Mouse (Mus musculus): ENCODE results near the gene Evi2a. TPM values are rescaled to one million over a fixed set of nuclear protein-coding genes. Genes with fewer than 3 reads are reported as not detected.

The Evi2a gene
- polyA plus RNA-seq, 1 experiment from 2014 or later, result 5.9 TPM

DNA sequence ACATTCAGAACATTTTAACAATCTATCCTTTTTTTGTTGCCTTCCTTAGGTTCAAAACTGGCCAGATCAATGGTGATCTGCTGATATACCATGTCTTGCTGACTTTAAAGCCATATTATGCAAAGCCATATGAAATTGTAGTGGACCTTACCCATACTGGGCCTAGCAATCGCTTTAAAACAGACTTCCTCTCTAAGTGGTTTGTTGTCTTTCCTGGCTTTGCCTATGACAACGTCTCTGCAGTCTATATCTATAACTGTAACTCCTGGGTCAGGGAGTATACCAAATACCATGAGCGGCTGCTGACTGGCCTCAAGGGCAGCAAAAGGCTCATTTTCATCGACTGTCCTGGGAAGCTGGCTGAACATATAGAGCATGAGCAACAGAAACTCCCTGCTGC, 5.1 kb upstream of the Evi2a start:
- H3K36me3 ChIP-seq (replicated peaks), result 0 out of 2 replicates have a peak, but pooled peaks cover 3% of the 10 kb centered on the region
- peaks cover 21% of the 10 kb centered on the region for H3K4me1 ChIP-seq (replicated peaks)
- WGBS (ENCODE audit: insufficient replicate concordance), result 22% methylated on average over 4 of the region's 4 CpGs
- ATAC-seq (ENCODE audit: insufficient read depth), result no peak
- no peaks in the 10 kb centered on the region for H3K27me3 ChIP-seq
- no peak overlapping the region for H3K9ac ChIP-seq
- no peak overlapping the region for H3K27ac ChIP-seq (replicated peaks)
- H3K4me2 ChIP-seq, result no peak overlapping the region
- H3K4me3 ChIP-seq (replicated peaks), result no peak overlapping the region
- H3K9me3 ChIP-seq (replicated peaks), result no peaks in the 10 kb centered on the region

DNA sequence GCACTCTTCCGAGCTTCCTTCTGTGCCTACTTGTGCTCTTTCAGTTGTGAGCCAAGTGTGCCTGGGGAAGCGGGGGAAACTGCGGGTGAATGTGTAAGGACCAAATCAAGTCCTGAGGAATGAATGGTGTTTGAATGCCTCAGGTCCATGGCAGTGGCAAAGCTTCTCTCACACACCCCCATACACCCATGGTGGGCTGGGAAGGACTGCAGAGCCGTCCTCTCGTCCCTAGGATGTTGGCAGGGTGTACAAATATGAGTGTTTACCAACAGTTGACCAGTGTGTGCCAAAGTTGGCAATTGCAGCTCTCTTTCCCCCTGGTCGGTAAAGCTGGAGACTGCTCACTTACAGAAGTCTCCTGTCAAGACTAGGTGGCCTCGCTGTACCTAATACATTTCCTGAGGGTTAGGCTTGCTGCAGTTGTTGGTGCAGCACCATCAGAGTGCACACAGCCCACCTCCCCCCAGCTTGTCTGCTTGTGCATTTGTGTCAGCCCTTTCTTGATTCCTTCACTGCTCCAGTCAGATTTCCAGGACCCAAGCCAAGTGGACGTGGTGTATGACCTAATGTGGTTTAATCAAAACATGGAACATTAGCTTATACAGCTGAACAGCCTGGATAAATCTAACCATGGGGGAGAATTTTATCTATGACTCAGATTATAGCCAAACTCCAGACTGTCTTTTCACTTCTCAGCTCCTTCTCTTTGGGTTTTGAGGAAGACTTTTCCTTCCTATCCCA, 3.7 kb upstream of the Evi2a start:
- Histone ChIP-seq H3K9ac (no peak overlapping the region), H3K36me3 (replicated peaks) (0 out of 2 replicates have a peak, but pooled peaks cover 3% of the 10 kb centered on the region), H3K4me2 (no peak overlapping the region), H3K9me3 (replicated peaks) (no peaks in the 10 kb centered on the region), H3K27ac (replicated peaks) (no peak overlapping the region), H3K27me3 (no peaks in the 10 kb centered on the region), H3K4me3 (replicated peaks) (no peak overlapping the region), H3K4me1 (replicated peaks) (peaks cover 21% of the 10 kb centered on the region)
- 63% methylated on average over 8 of the region's 8 CpGs for WGBS (ENCODE audit: insufficient replicate concordance)
- ATAC-seq (ENCODE audit: insufficient read depth), result no peak

GRCm38 (mm10) chr11:79533311-79533710, 2.9 kb upstream of the Evi2a start:
- H3K9me3 ChIP-seq (replicated peaks), result no peaks in the 10 kb centered on the region
- 25% methylated on average over 6 of the region's 6 CpGs for WGBS (ENCODE audit: insufficient replicate concordance)
- 0 out of 2 replicates have a peak, but pooled peaks cover 3% of the 10 kb centered on the region for H3K36me3 ChIP-seq (replicated peaks)
- no peak overlapping the region for H3K9ac ChIP-seq
- no peak overlapping the region for H3K27ac ChIP-seq (replicated peaks)
- H3K4me1 ChIP-seq (replicated peaks), result peaks cover 21% of the 10 kb centered on the region
- no peak overlapping the region for H3K4me3 ChIP-seq (replicated peaks)
- no peaks in the 10 kb centered on the region for H3K27me3 ChIP-seq
- no peak overlapping the region for H3K4me2 ChIP-seq
- ATAC-seq (ENCODE audit: insufficient read depth), result no peak

DNA sequence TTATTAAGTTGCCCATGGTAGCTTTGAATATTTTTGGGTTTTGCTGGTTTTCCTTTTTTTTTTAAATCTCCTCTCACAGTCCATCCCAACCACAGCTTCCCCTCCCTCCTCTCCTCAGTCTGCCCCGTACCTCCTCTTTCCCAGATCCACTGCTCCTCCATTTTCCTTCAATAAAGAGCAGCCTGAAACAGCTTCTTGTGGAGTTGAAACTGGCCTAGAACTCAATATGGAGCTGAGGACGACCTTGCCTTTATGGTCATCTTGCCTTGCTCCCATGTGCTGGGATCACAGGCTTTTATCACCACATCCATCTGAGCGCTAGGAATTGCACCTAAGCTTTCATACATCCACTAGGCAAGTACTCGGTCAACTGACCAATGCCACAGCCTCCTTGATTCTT, 1.1 kb upstream of the Evi2a start:
- WGBS (ENCODE audit: insufficient replicate concordance), result 68% methylated on average over 4 of the region's 4 CpGs
- Histone ChIP-seq H3K36me3 (replicated peaks) (no peaks in the 10 kb centered on the region), H3K27ac (replicated peaks) (no peak overlapping the region), H3K4me3 (replicated peaks) (no peak overlapping the region), H3K27me3 (no peaks in the 10 kb centered on the region), H3K4me2 (no peak overlapping the region), H3K4me1 (replicated peaks) (peaks cover 33% of the 10 kb centered on the region), H3K9me3 (replicated peaks) (no peaks in the 10 kb centered on the region), H3K9ac (no peak overlapping the region)
- ATAC-seq (ENCODE audit: insufficient read depth), result no peak

DNA sequence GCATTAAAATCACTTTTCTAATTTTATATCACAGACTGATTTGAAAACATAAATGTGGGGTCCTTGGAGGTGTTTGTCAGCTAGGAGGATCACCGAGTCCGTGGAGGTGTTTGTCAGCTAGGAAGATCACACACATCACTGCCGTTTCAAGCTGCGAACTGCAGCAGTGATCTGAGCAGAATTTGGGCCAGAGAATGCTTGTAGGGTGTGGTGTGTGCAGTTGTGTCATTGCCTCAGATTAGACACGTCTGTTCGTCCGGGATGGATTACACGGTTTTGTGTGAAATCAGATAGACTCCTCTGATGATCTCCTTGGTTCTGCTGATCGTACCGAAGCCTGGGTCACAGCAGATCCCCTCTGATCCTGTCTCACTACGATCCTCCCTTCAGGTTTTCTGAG, 365 bp upstream of the Evi2a start:
- no peak for ATAC-seq (ENCODE audit: insufficient read depth)
- H3K4me3 ChIP-seq (replicated peaks), result 0 out of 2 replicates have a peak overlapping the region, but pooled peaks have one; percentile 24
- H3K9me3 ChIP-seq (replicated peaks), result no peaks in the 10 kb centered on the region
- no peak overlapping the region for H3K27ac ChIP-seq (replicated peaks)
- H3K36me3 ChIP-seq (replicated peaks), result no peaks in the 10 kb centered on the region
- H3K9ac ChIP-seq, result no peak overlapping the region
- H3K4me1 ChIP-seq (replicated peaks), result peaks cover 33% of the 10 kb centered on the region
- H3K27me3 ChIP-seq, result no peaks in the 10 kb centered on the region
- peak overlapping the region; percentile 34 for H3K4me2 ChIP-seq
- WGBS (ENCODE audit: insufficient replicate concordance), result 26% methylated on average over 11 of the region's 11 CpGs

DNA sequence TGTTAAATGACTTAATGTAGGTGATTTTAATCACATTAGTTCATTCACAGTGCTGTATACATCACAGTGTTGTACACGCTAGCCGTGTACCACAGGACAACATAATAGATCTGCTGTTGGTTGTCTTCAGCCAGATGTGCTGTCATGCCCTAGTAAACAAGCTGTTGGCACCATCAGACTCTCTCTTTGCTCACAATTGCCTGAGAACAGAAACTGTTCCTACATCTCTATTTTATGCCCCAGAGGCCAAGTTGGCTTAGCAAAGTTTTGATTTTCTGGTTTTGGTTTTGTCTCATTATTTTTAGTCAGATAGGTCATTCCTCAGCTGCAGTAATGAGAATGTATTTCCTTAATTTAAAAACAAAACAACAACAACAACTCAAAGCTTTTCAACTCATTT, 673 bp downstream of the Evi2a start:
- peak overlapping the region; percentile 21 for H3K4me3 ChIP-seq (replicated peaks)

GRCm38 (mm10) chr11:79529226-79529625, 1.2 kb downstream of the Evi2a start:
- 0 out of 2 replicates have a peak overlapping the region, but pooled peaks have one; percentile 59 for H3K27ac ChIP-seq (replicated peaks)
- peak overlapping the region; percentile 33; the same call in 1 of the 2 replicates for H3K4me2 ChIP-seq
- peaks cover 36% of the 10 kb centered on the region for H3K4me1 ChIP-seq (replicated peaks)
- no peaks in the 10 kb centered on the region for H3K27me3 ChIP-seq
- H3K4me3 ChIP-seq (replicated peaks), result peak overlapping the region; percentile 21; the same call in 1 of the 2 replicates
- H3K9ac ChIP-seq, result no peak overlapping the region
- no peak for ATAC-seq (ENCODE audit: insufficient read depth)
- H3K9me3 ChIP-seq (replicated peaks), result no peaks in the 10 kb centered on the region
- no peaks in the 10 kb centered on the region for H3K36me3 ChIP-seq (replicated peaks)
- 75% methylated on average over 6 of the region's 6 CpGs for WGBS (ENCODE audit: insufficient replicate concordance)

More for the DNA sequence above, 673 bp downstream of the Evi2a start:
- ATAC-seq (ENCODE audit: insufficient read depth), result no peak
- Histone ChIP-seq H3K9ac (no peak overlapping the region), H3K9me3 (replicated peaks) (no peaks in the 10 kb centered on the region), H3K4me1 (replicated peaks) (peaks cover 38% of the 10 kb centered on the region), H3K27me3 (no peaks in the 10 kb centered on the region), H3K36me3 (replicated peaks) (no peaks in the 10 kb centered on the region), H3K4me2 (peak overlapping the region; percentile 33; the same call in 1 of the 2 replicates), H3K27ac (replicated peaks) (no peak overlapping the region)
- 70% methylated on average over 2 of the region's 2 CpGs for WGBS (ENCODE audit: insufficient replicate concordance)

- no peak overlapping the region for H3K9ac ChIP-seq
- no peaks in the 10 kb centered on the region for H3K36me3 ChIP-seq (replicated peaks)
- no peaks in the 10 kb centered on the region for H3K27me3 ChIP-seq
- H3K9me3 ChIP-seq (replicated peaks), result no peaks in the 10 kb centered on the region
- no peak for ATAC-seq (ENCODE audit: insufficient read depth)
- peak overlapping the region; percentile 59 for H3K27ac ChIP-seq (replicated peaks)
- H3K4me3 ChIP-seq (replicated peaks), result 0 out of 2 replicates have a peak overlapping the region, but pooled peaks have one; percentile 8
- peak overlapping the region; percentile 33; the same call in 1 of the 2 replicates for H3K4me2 ChIP-seq
- H3K4me1 ChIP-seq (replicated peaks), result peaks cover 32% of the 10 kb centered on the region
- 18% methylated on average over 3 of the region's 3 CpGs for whole genome bisulfite sequencing (ENCODE audit: insufficient replicate concordance)
These were observed 1.8 kb downstream of the Evi2a start for GRCm38 (mm10) chr11:79528601-79529000.

DNA sequence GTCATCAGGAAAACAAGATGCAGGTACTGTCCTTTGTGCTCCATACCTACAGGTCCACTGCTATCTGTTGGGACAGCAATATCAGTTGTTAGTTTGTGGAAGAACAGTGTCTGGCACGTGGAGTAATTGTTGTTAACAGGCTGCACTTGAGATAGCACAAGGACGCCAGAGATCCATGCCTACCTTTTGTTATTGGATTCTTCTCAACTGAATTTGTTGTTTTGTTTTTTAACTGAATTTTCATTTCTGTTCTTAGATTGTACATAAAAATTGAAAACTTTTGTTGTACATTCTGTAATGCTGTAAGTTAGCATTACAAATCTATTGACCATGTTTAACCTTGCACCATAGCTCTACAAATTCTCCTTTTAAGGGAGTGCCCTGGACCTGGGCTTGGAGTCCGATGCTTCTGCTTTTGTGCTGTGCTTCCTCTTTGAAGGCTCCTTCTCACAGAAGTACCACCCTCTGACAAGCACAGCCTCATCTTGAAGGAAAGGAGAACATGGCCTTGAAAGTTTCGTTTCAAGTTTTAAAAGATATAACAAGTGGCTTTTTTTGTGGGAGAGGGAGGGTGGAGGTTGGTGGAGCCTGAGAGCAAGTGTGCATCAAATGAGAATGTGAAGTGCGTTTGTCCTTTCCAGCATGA, 2.5 kb downstream of the Evi2a start:
- Histone ChIP-seq H3K4me3 (replicated peaks) (0 out of 2 replicates have a peak overlapping the region, but pooled peaks have one; percentile 4), H3K27ac (replicated peaks) (peak overlapping the region; percentile 78)

DNA sequence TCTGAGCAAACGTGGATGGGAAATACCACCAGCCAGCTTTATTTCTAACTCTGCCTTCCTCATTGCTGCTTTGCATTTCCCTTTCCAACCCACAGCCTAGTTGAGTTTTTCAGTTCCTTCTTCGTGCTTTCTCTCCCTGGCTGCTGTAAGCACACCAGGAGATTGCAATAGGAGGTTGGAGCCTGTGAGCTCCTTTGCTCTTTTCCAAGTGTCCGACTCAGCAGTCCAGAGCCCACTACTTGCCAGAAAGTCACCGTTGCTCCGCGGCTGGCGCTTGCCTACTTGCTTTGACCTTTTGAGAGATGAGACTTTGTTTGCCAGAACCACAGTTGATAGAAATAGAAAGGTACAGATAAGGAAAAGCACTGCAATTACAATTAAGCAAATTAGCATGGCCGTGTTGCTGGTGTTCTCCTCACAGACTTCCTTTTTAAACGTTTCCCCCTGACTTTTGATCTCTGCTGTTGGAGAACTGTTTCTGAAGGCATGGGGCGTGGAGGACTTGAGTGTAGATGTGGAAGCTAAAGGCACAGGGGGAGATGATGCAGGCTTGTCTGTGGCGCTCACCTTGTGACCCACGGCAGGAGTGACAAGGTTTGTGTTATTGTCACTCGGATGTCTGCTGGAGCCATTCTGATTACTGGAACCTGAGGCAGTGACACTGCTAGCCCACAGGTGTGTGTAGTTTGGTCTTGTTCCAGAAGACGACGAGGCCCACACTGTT, 3.2 kb downstream of the Evi2a start:
- H3K4me2 ChIP-seq, result peak overlapping the region; percentile 36
- peaks cover 27% of the 10 kb centered on the region for H3K4me1 ChIP-seq (replicated peaks)
- peak overlapping the region; percentile 78 for H3K27ac ChIP-seq (replicated peaks)
- H3K9ac ChIP-seq, result no peak overlapping the region
- 29% methylated on average over 15 of the region's 15 CpGs for WGBS (ENCODE audit: insufficient replicate concordance)
- ATAC-seq (ENCODE audit: insufficient read depth), result no peak
- H3K36me3 ChIP-seq (replicated peaks), result no peaks in the 10 kb centered on the region
- H3K27me3 ChIP-seq, result no peaks in the 10 kb centered on the region
- no peak overlapping the region for H3K4me3 ChIP-seq (replicated peaks)
- H3K9me3 ChIP-seq (replicated peaks), result no peaks in the 10 kb centered on the region

More for the DNA sequence above, 2.5 kb downstream of the Evi2a start:
- WGBS (ENCODE audit: insufficient replicate concordance), result 32% methylated on average over 5 of the region's 5 CpGs
- no peaks in the 10 kb centered on the region for H3K27me3 ChIP-seq
- ATAC-seq (ENCODE audit: insufficient read depth), result no peak
- peaks cover 27% of the 10 kb centered on the region for H3K4me1 ChIP-seq (replicated peaks)
- no peaks in the 10 kb centered on the region for H3K9me3 ChIP-seq (replicated peaks)
- no peaks in the 10 kb centered on the region for H3K36me3 ChIP-seq (replicated peaks)
- no peak overlapping the region for H3K9ac ChIP-seq
- H3K4me2 ChIP-seq, result peak overlapping the region; percentile 36

GRCm38 (mm10) chr11:79526549-79526948, 3.9 kb downstream of the Evi2a start:
- no peaks in the 10 kb centered on the region for H3K9me3 ChIP-seq (replicated peaks)
- no peak overlapping the region for H3K4me3 ChIP-seq (replicated peaks)
- no peak for ATAC-seq (ENCODE audit: insufficient read depth)
- 68% methylated on average over 3 of the region's 3 CpGs for WGBS (ENCODE audit: insufficient replicate concordance)
- H3K27ac ChIP-seq (replicated peaks), result 0 out of 2 replicates have a peak overlapping the region, but pooled peaks have one; percentile 78
- peak overlapping the region; percentile 36; the same call in 1 of the 2 replicates for H3K4me2 ChIP-seq
- no peak overlapping the region for H3K9ac ChIP-seq
- H3K36me3 ChIP-seq (replicated peaks), result no peaks in the 10 kb centered on the region
- peaks cover 29% of the 10 kb centered on the region for H3K4me1 ChIP-seq (replicated peaks)
- H3K27me3 ChIP-seq, result no peaks in the 10 kb centered on the region

Data from liver, embryonic 15.5 days (tissue).